Comparison of ENCODE assay signal across 8 mouse cellular contexts in genomic region chr3:22076561-22076935, GRCm38 (mm10). TPM values are rescaled to one million over a fixed set of nuclear protein-coding genes. Genes with fewer than 3 reads are reported as not detected.
DNase-seq lines count a peak whose midpoint lies in the region; ATAC-seq and TF ChIP-seq lines count a peak whose summit lies in the region.

Gene Tbl1xr1 (plus strand): TSS chr3:22076652.

- peaks cover 28% of the 10 kb centered on the region for H3K4me1 ChIP-seq in hindbrain, embryonic 16.5 days (ENCODE audit: control insufficient read depth, insufficient read depth, low read depth, low read length)

- under 1% methylated on average over 39 of the region's 46 CpGs for WGBS in hindbrain, embryonic 16.5 days

- no peak for TF ChIP-seq CTCF in gastrocnemius, adult 2 months (IDR thresholded peaks at IDR 0.05)

- DNase-seq in T-cell, adult 2 months (ENCODE audit: low spot score), result peak; percentile 94
- peak; percentile 96 to 98 for DNase-seq in cerebellum, postnatal 36 days
- peak; percentile 99 for DNase-seq in gastrocnemius, adult 2 months
- peak; percentile 90 to 93 for DNase-seq in left cerebral cortex, adult 18-20 months (ENCODE audit: low spot score in 2 of 2)
- DNase-seq in right cerebral cortex, postnatal 10 days (ENCODE audit: low spot score in 2 of 2), result peak; percentile 95 to 96
- peak; percentile 86 for DNase-seq in urinary bladder, postnatal 25 days (ENCODE audit: low spot score)

- H3K4me3 ChIP-seq in gastrocnemius, adult 2 months, result peak within 1 kb of the TSS; percentile 97
- peak within 1 kb of the TSS; percentile 92 for H3K4me3 ChIP-seq in hindbrain, embryonic 16.5 days (ENCODE audit: low read length)

- H3K9me3 ChIP-seq in hindbrain, embryonic 16.5 days (ENCODE audit: control insufficient read depth, low read length), result no peaks in the 10 kb centered on the region

- intact Hi-C loops in gastrocnemius, adult 2 months (cut with DNase I), result loop anchor here (1.0 to 10.0 kb wide), 8 partner anchors 70 to 1419 kb away; no protein-coding TSS in a partner anchor

- H3K27ac ChIP-seq in gastrocnemius, adult 2 months, result peak within 1 kb of the TSS; percentile 94
- peak within 1 kb of the TSS; percentile 99 for H3K27ac ChIP-seq in hindbrain, embryonic 16.5 days (ENCODE audit: low read depth, low read length)

- H3K4me2 ChIP-seq in hindbrain, embryonic 16.5 days (ENCODE audit: low read length), result peak within 1 kb of the TSS; percentile 67

- no peaks in the 10 kb centered on the region for H3K27me3 ChIP-seq in hindbrain, embryonic 16.5 days (replicated peaks; ENCODE audit: control insufficient read depth, insufficient read depth, low read length)

- peak within 1 kb of the TSS; percentile 98 for H3K9ac ChIP-seq in hindbrain, embryonic 16.5 days (ENCODE audit: low read depth, low read length)

- H3K36me3 ChIP-seq in hindbrain, embryonic 16.5 days (ENCODE audit: control insufficient read depth, insufficient read depth, low read length), result no peaks in the 10 kb centered on the region

- peak; percentile 87 for ATAC-seq in hindbrain, embryonic 16.5 days
- ATAC-seq in megakaryocyte, adult 5-6 weeks (ENCODE audit: poor library complexity, severe bottlenecking), result peak; percentile 41

RNA-seq across cellular contexts. Expression of gene Tbl1xr1, which starts in this region (rescaled TPM):
- total RNA-seq in gastrocnemius, adult 2 months (2021), result 10 to 100 TPM; 53.6 to 66.5 TPM
- 10.2 and 13.1 TPM in 2 replicates for polyA plus RNA-seq in hindbrain, embryonic 16.5 days (2015; fragmentation: Nextera tagmentation; extraction: Ambion mirVana)
- 100 to 1,000 TPM; 132 to 133 TPM for total RNA-seq in left cerebral cortex, adult 18-20 months (2021)
- 111 and 139 TPM in 2 replicates for total RNA-seq in megakaryocyte, adult 5-6 weeks (2015)
- total RNA-seq in megakaryocyte, adult 5-6 weeks (2017), result 95.5 and 99.3 TPM in 2 replicates

Comparison
In these comparisons a context has a peak if more than half of its experiments do, and no peak if none do; other contexts are left out.
1. Peak in every context shown above with its lines: DNase-seq, ATAC-seq, H3K4me3 ChIP-seq and H3K27ac ChIP-seq.